Mouse (Mus musculus): ENCODE results near the gene Cacng5. TPM values are rescaled to one million over a fixed set of nuclear protein-coding genes. Genes with fewer than 3 reads are reported as not detected.

Gene Cacng5
- total RNA-seq, 2 experiments from 2014 or later: 0.16 to 0.18 TPM

GRCm38 (mm10) chr11:107895635-107896034 is 19.2 kb downstream of the Cacng5 start:
- no peak for DNase-seq
- intact Hi-C loops (cut with DNase I; ENCODE audit: low total_unique reads): no loop called here

- no peak for DNase-seq
- intact Hi-C loops (cut with DNase I; ENCODE audit: low total_unique reads): no loop called here
Measured at GRCm38 (mm10) chr11:107891377-107891776, 23.5 kb downstream of the Cacng5 start.

- intact Hi-C loops (cut with DNase I; ENCODE audit: low total_unique reads): no loop called here
- DNase-seq: no peak
Measured at GRCm38 (mm10) chr11:107887342-107887741, 27.5 kb downstream of the Cacng5 start.

GRCm38 (mm10) chr11:107876840-107877239 is 38.0 kb downstream of the Cacng5 start:
- intact Hi-C loops (cut with DNase I; ENCODE audit: low total_unique reads): no loop called here
- no peak for DNase-seq

GRCm38 (mm10) chr11:107875861-107876494 is 38.9 kb downstream of the Cacng5 start:
- DNase-seq: peak; percentile 9
- intact Hi-C loops (cut with DNase I; ENCODE audit: low total_unique reads): no loop called here

- no peak for DNase-seq
- intact Hi-C loops (cut with DNase I; ENCODE audit: low total_unique reads): no loop called here
Measured at GRCm38 (mm10) chr11:107872743-107873142, 42.1 kb downstream of the Cacng5 start.

GRCm38 (mm10) chr11:107867509-107867908 is 47.3 kb downstream of the Cacng5 start:
- DNase-seq: no peak
- intact Hi-C loops (cut with DNase I; ENCODE audit: low total_unique reads): no loop called here

- DNase-seq: peak; percentile 62
- intact Hi-C loops (cut with DNase I; ENCODE audit: low total_unique reads): loop anchor here (2.0 kb wide), 1 partner anchor 118 kb away; no protein-coding TSS in a partner anchor
Measured at GRCm38 (mm10) chr11:107865128-107865527, 49.7 kb downstream of the Cacng5 start.

- intact Hi-C loops (cut with DNase I; ENCODE audit: low total_unique reads): loop anchor here (2.0 kb wide), 1 partner anchor 119 kb away; no protein-coding TSS in a partner anchor
- DNase-seq: peak; percentile 71
Measured at GRCm38 (mm10) chr11:107864024-107864423, 50.8 kb downstream of the Cacng5 start.

GRCm38 (mm10) chr11:107861738-107862137 is 53.1 kb downstream of the Cacng5 start:
- intact Hi-C loops (cut with DNase I; ENCODE audit: low total_unique reads): no loop called here
- no peak for DNase-seq

GRCm38 (mm10) chr11:107859871-107860270 is 55.0 kb downstream of the Cacng5 start:
- no peak for DNase-seq
- intact Hi-C loops (cut with DNase I; ENCODE audit: low total_unique reads): no loop called here

- intact Hi-C loops (cut with DNase I; ENCODE audit: low total_unique reads): no loop called here
- peak; percentile 29 for DNase-seq
Measured at GRCm38 (mm10) chr11:107859288-107859687, 55.6 kb downstream of the Cacng5 start.

GRCm38 (mm10) chr11:107853088-107853487 is 61.8 kb downstream of the Cacng5 start:
- intact Hi-C loops (cut with DNase I; ENCODE audit: low total_unique reads): loop anchor here (2.0 kb wide), 1 partner anchor 224 kb away; no protein-coding TSS in a partner anchor

GRCm38 (mm10) chr11:107849621-107850020 is 65.2 kb downstream of the Cacng5 start:
- peak; percentile 14 for DNase-seq
- intact Hi-C loops (cut with DNase I; ENCODE audit: low total_unique reads): no loop called here

More at GRCm38 (mm10) chr11:107853088-107853487, 61.8 kb downstream of the Cacng5 start:
- peak; percentile 45 for DNase-seq

GRCm38 (mm10) chr11:107844175-107844574 is 70.7 kb downstream of the Cacng5 start:
- intact Hi-C loops (cut with DNase I; ENCODE audit: low total_unique reads): no loop called here
- DNase-seq: no peak

GRCm38 (mm10) chr11:107833351-107834040 is 81.4 kb downstream of the Cacng5 start:
- intact Hi-C loops (cut with DNase I; ENCODE audit: low total_unique reads): no loop called here
- DNase-seq: no peak

Other genes with a start within 250 kb of the Cacng5 start
- gene Cacng1, start 198.5 kb downstream of the Cacng5 start, total RNA-seq (2021): 100 to 1,000 TPM; 332 to 394 TPM
- under 1 TPM; 0.37 to 0.53 TPM for gene Cacng4, start 120.5 kb downstream of the Cacng5 start, total RNA-seq (2021)